Mouse (Mus musculus): ENCODE results near the gene Hip1.

Hip1 gene

DNA sequence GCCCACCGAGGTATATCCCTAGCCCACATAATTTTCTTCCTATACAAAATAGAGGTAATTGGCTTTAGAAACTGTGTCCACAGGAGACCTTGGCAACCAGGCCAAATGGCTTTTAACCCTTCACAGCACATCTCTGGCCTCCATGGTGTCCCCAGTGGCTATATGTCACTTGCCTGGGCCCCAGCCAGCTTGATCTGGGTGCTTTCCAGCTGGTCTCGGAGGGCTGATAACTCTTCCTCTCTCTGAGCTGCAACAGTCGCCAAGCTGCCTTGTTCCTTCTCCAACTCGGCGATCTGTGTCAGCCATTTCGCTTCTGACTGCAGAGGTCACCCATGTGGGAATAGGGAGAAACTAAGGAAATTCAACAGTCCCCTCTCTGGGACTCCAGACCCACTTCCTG, 113.8 kb downstream of the Hip1 start:
- DNase-seq, result no peak

DNA sequence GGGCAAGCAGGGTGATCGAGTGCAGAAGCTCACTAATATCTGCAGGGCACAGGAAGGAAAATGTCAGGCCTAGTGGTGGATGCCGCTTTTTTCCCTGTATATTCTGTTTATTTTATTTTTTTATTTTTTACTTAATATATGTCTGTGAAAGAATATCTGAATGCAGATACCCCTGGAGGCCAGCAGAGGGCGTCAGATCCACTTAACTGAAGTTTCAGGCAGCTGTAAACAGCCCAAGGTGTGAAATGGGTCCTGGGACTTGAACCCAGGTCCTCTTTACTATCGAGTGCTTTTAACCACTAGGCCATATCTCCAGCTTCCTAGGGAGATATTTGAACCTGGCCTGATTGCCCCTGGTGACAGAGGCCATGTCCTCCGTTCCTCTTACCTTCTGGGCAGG, 116.1 kb downstream of the Hip1 start:
- peak; percentile 55 to 60 for DNase-seq

- DNase-seq, result no peak
These were observed 134.7 kb downstream of the Hip1 start for GRCm38 (mm10) chr5:135410266-135410665.

- DNase-seq, result no peak
These were observed 136.8 kb downstream of the Hip1 start for GRCm38 (mm10) chr5:135408114-135408513.

DNA sequence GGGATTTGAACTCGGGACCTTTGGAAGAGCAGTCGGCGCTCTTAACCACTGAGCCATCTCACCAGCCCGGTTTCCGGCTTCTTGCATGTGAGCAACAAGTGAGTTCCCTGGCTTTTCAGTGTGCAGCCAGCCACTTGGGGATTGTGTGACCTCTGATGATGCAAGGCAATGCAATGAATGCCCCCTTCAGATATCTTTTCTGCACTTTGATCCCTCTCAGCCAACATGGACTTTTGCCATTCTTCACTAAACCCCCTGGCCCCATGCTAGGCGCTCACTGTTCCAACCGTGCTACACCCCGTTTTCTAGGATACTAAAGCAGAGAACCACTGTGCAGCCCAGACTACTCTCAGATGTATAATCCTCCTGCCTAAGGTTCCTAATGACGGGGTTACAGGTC, 139.5 kb downstream of the Hip1 start:
- no peak for DNase-seq

DNA sequence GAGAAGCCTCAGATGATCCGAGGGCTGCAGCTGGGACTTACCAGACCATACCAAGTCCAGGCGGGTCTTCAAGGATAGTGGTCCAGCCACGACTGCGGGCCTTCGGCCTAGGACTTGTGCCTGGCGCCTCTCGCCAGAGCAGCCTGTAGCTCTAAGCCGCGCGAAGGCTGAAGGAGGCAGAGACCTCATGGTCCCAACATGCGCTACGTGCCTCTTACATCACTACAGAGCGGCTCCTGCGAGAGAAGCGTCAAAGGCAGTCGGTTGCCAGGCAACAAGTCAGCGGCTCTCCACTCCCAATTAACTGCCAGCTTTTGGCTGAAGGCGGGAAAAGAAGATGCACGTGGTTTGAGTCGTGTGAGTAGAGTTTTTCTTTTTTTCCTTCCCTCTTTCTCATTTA, 140.3 kb downstream of the Hip1 start:
- no peak for DNase-seq

- peak; percentile 87 to 88 for DNase-seq
These were observed 144.7 kb downstream of the Hip1 start for GRCm38 (mm10) chr5:135400244-135400643.

GRCm38 (mm10) chr5:135399382-135399781, 145.5 kb downstream of the Hip1 start:
- DNase-seq, result no peak

DNA sequence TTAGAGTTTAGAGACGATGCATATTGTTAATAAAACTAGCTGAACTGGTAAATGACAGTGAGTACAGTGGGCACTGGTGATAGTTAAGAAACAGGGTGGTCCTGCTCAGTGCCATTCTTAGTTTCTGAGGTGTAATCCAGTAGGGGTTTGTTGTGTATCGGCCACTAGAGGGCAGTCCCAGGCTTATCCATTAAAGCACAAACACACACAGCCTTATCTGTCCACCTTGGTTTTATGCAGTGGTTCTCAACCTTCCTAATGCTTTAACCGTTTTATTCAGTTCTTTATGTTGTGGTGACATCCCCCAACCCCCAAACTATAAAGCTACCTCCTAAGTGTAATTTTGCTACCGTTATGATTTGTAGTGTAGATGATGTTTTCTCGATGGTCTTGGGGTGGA, 149.1 kb downstream of the Hip1 start:
- peak; percentile 64 to 66 for DNase-seq

DNA sequence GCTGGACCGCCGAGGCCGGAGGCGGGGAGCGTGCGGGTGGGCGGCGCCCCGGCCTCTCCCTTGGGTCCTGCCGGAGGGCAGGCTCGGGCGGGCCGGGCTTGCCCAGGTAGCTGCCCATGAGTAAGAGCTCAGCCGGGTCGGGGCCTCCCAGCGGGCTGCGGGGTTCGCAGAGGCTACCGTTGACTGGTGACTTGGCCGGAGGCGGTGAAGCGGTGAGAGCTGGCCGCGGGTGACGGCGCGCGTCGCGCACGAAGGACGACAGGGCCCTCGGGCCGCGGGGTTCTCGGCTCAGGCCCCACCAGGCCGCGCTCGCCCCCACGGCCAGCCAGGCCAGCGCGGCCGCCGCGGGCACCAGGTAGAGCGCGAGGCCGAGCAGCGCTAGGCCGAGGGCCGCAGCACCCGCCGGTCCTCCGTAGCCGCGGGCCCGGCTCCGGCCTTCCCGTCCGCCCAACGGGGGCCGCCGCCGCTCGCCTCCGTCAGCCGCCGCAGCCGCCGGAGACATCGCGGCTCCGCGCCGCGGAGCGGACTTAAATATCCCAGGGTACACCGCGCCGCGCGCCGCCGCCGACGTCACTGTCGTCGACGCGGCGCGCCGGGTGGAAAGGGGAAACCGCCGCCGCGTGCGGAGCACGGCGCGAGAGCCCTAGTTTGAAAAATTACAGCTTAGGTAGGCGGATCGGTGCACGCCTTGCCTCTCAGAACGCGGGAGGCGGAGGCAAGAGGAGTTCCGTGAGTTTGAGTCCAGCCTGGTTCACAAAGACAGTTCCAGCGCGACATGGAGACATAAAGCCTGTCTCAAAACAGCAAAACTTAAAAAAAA, 150.7 kb downstream of the Hip1 start, which contains the start of gene Pom121:
Gene Pom121 (minus strand): TSS at position 543 of the 820 bp plus-strand sequence.
- DNase-seq, result peak; percentile 87 to 88

DNA sequence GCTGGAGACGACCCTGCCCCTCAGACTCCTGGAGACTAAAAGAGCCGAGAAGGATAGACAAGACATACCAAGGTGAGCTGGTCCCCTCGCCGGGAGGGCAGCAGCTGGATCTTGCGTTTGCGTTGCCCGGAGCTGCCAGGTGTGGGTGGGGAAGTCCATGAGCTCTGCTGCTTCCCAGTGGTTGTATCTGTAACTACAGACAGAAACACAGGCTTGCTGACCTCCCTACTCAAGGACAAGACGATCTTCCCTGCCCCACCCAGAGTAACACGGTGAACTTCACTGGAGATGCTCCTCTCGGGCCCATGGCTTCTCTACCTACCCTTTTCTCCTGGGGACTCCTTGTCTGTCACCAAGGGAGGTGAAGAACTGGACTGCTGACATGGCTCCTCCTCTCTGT, 161.1 kb downstream of the Hip1 start:
- DNase-seq, result no peak

GRCm38 (mm10) chr5:135382746-135383145, 162.2 kb downstream of the Hip1 start:
- DNase-seq, result no peak

DNA sequence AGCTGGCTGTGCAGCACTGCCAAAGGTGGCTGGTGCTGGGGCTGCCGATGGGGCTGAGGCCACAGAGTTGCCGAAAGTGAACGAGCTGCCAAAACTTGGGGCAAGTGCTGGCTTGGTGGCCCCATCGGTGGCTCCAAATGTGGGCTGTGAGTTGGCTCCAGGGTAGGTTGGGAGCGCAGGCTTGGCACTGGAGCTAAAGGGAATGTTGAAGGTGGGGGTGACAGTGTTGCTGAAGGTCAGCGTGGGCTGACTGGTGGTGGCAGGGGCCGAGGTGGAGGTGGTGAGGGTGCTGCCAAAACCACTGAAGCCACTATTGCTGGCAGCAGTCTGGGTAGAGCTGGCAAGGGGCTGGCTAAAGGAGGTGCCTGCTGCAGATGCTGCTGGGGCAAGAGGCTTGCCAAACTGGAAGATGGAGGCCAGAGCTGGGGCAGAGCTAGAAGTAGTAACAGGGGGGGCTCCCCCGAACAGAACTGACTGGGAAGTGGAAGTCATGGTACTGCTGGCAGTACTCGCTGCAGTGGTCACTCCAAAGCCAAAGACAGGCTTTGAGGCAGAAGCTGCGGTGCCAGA, 163.5 kb downstream of the Hip1 start:
- no peak for DNase-seq

DNA sequence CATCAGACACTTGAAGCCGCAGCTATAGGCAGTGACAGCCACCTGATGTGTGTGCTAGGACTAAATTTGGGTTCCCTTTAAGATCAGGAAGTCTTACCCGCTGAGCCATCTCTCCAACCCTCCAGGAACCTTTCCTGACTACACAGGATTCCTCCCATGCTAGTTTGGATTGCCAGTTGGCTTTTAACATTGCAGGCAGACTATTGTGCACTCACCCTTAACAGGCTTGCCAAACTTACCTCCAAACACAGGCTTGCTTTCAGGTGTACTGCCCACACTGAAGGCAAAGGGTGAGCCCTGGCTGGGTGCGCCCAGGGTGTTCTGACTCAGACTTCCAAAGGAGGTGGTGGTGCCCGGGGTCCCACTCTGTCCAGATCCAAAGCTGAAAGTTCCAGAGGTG, 164.2 kb downstream of the Hip1 start:
- no peak for DNase-seq

- DNase-seq, result no peak
These were observed 168.6 kb downstream of the Hip1 start for GRCm38 (mm10) chr5:135376341-135376740.

DNA sequence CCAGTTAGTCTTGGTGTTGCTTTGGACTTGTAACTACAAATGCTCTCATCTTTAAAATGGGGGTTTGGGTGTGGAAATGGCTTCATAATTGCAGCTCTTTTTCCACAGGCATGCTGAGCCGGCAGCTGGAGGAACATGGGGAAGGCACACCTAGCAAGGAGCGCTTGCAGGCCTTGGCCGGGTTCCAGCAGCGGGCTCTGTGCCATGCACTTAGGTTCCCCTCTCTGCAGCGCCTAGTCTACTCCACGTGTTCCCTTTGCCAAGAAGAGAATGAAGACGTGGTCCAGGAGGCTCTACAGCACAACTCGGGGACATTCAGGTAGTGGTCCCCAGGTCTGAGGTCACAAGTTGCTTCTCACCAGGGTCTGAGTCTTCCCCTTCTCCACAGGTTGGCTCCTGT, 169.8 kb downstream of the Hip1 start:
- no peak for DNase-seq

- no peak for DNase-seq
These were observed 171.3 kb downstream of the Hip1 start for GRCm38 (mm10) chr5:135373601-135374000.

GRCm38 (mm10) chr5:135371195-135371594, 173.7 kb downstream of the Hip1 start:
- no peak for DNase-seq

DNA sequence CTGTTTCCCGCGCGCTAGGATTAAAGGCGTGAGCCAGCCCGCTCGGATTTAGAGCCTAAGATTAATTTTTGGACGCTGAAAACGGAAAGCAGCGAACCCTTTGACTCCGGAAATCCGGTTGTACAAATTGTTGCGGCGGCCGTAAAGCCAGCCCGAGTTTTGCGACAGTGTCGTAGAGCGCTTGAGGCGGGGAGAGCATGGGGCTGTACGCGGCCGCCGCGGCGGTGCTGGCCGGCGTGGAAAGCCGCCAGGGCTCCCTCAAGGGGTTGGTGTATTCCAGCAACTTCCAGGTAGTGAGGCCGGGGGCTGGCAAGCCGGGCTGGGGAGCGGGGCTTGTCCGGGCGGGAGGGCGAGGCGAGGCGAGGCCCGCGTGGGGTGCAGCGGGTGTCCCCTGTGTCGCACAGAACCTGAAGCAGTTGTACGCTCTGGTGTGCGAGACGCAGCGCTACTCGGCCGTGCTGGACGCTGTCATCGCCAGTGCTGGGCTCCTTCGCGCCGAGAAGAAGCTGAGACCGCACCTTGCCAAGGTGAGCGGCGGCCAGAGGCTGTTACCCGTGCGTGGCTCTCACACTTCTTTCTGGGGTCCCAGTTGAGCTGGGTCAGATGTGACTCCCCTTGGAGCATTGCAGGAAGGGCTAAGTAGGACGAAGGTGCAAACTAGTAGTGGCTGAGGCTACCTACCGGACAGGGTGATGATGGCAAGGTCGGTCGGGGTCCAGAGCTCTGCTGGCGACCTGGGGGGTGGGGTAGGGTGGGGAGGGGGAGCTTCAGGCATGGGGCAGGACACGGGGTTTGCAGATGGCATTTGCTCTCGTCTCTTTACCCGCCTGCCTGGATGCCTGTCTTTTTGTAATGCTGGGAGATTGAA, 174.9 kb downstream of the Hip1 start, which contains the start of gene Nsun5:
Gene Nsun5 (plus strand): TSS at position 167 of the 868 bp plus-strand sequence.
- DNase-seq, result peak; percentile 91 to 92

- peak; percentile 28 to 30 for DNase-seq
These were observed 175.7 kb downstream of the Hip1 start for GRCm38 (mm10) chr5:135369196-135369595.

- no peak for DNase-seq
These were observed 176.6 kb downstream of the Hip1 start for GRCm38 (mm10) chr5:135368312-135368711.

- peak; percentile 50 to 54 for DNase-seq
These were observed 177.1 kb downstream of the Hip1 start for GRCm38 (mm10) chr5:135367841-135368240.

DNA sequence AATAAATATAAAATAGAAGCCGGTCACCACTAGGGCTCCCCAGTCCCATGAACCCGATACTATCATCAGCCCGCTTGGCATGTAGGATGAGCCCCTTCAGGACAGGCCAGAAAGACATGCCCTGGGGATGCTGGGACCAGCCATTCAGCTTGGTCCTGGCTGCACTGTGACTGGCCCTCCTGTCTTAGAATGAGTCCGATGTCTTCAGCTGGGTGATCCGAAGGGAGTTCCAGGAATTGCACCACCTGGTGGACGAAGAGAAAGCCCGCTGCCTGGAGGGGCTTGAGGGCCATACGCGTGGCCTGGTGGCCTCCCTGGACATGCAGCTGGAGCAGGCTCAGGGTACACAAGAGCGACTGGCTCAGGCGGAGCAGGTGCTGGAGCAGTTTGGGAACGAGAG, 181.4 kb downstream of the Hip1 start:
- peak; percentile 32 to 34 for DNase-seq

Measured in B cell, adult 2 months (primary cell).